Mouse (Mus musculus) heart, postnatal 0 days (tissue): ENCODE measurements at regions not wholly inside any gene's neighbourhood (a gene's known extent, or its start where the extent isn't known, plus 50 kb on each side); places are given as distances from the start of the nearest gene placed in this dataset.

Experiments used
- ATAC-seq: fragments of 200-750 bp; cut with Nextera tagmentation; 2 replicates; pipeline ENCODE4 v1.8.0; 2017; ENCODE audit warnings: low read depth, moderate number of reproducible peaks, moderate library complexity; ENCODE audit not compliant: insufficient read depth
- DNase-seq: peaks from one replicate; pipeline ENCODE4 v3.0.0-alpha.2; 2016; ENCODE audit warnings: low spot score
- H3K27ac ChIP-seq: fragments of 300-500 bp; sonication (generic); 2 replicates; pipeline ENCODE4 v1.5.1; 2014; ENCODE audit warnings: low read depth, mild to moderate bottlenecking
- H3K27me3 ChIP-seq: fragments of 300-500 bp; sonication (generic); 2 replicates; pipeline ENCODE4 v1.6.1; 2014; ENCODE audit warnings: low read length, mixed read lengths; ENCODE audit not compliant: control insufficient read depth, insufficient read depth
- H3K36me3 ChIP-seq: fragments of 300-500 bp; sonication (generic); replicated peaks from 2 replicates; pipeline ENCODE4 v1.6.1; 2014; ENCODE audit warnings: low read length, mixed read lengths; ENCODE audit not compliant: control insufficient read depth, insufficient read depth
- H3K4me1 ChIP-seq: fragments of 300-500 bp; sonication (generic); 2 replicates; pipeline ENCODE4 v1.6.1; 2014; ENCODE audit warnings: antibody characterized with exemption; ENCODE audit not compliant: control insufficient read depth, insufficient read depth
- H3K4me2 ChIP-seq: fragments of 300-500 bp; sonication (generic); 2 replicates; pipeline ENCODE4 v1.6.1; 2014; ENCODE audit warnings: low read depth, mild to moderate bottlenecking, low read length, moderate library complexity
- H3K4me3 ChIP-seq: fragments of 300-500 bp; sonication (generic); 2 replicates; pipeline ENCODE4 v1.5.1; 2014; ENCODE audit warnings: low read depth, low read length
- H3K9ac ChIP-seq: fragments of 300-500 bp; sonication (generic); replicated peaks from 2 replicates; pipeline ENCODE4 v1.6.1; 2014; ENCODE audit warnings: low read depth, low read length, mixed read lengths
- H3K9me3 ChIP-seq: fragments of 300-500 bp; sonication (generic); replicated peaks from 2 replicates; pipeline ENCODE4 v1.6.1; 2016; ENCODE audit warnings: low read length; ENCODE audit not compliant: control insufficient read depth
- CTCF ChIP-seq: IDR thresholded peaks from 2 replicates; pipeline ENCODE4 v1.5.1; 2016; ENCODE audit warnings: antibody characterized with exemption, control low read depth, low read depth
- EP300 ChIP-seq: IDR thresholded peaks from 2 replicates; pipeline ENCODE4 v1.6.1; 2016; ENCODE audit warnings: antibody characterized with exemption, low read depth
- WGBS: fragments of 180-500 bp; shearing (Covaris S2); extraction: QIAGEN DNeasy Blood & Tissue Kit; methylation state at CpG from one replicate; pipeline ENCODE4 v1.1.7; 2014; 5-methylcytosine and 5-hydroxymethylcytosine counted together

- no peak overlapping the region for H3K4me3 ChIP-seq
- H3K27me3 ChIP-seq: no peaks in the 10 kb centered on the region
- ATAC-seq (no peak), DNase-seq (no peak)
- H3K9me3 ChIP-seq: no peaks in the 10 kb centered on the region
- H3K27ac ChIP-seq: no peak overlapping the region
- 67% methylated on average over 4 of the region's 4 CpGs for WGBS
- no peak overlapping the region for H3K4me2 ChIP-seq
- no peaks in the 10 kb centered on the region for H3K4me1 ChIP-seq
- H3K9ac ChIP-seq: no peak overlapping the region
- no peaks in the 10 kb centered on the region for H3K36me3 ChIP-seq
- TF ChIP-seq CTCF (no peak), EP300 (no peak)
These were observed 84.7 kb downstream of the Trim52 start for GRCm38 (mm10) chr14:106190721-106191120.

- H3K27ac ChIP-seq: no peak overlapping the region
- ATAC-seq (no peak), DNase-seq (no peak)
- no peaks in the 10 kb centered on the region for H3K4me1 ChIP-seq
- no peaks in the 10 kb centered on the region for H3K27me3 ChIP-seq
- H3K4me3 ChIP-seq: no peak overlapping the region
- no peaks in the 10 kb centered on the region for H3K36me3 ChIP-seq
- H3K9ac ChIP-seq: no peak overlapping the region
- no peak overlapping the region for H3K4me2 ChIP-seq
- no peak for TF ChIP-seq EP300
- TF ChIP-seq CTCF: no peak
- no peaks in the 10 kb centered on the region for H3K9me3 ChIP-seq
- WGBS: 63% methylated on average over 2 of the region's 2 CpGs
These were observed 87.6 kb downstream of the Trim52 start for GRCm38 (mm10) chr14:106193583-106193982.

- Histone ChIP-seq H3K27ac (no peak overlapping the region), H3K36me3 (no peaks in the 10 kb centered on the region), H3K9me3 (no peaks in the 10 kb centered on the region), H3K4me1 (no peaks in the 10 kb centered on the region), H3K27me3 (no peaks in the 10 kb centered on the region), H3K4me2 (no peak overlapping the region), H3K4me3 (no peak overlapping the region), H3K9ac (no peak overlapping the region)
- no peak for ATAC-seq
- TF ChIP-seq CTCF: no peak
- TF ChIP-seq EP300: no peak
- no peak for DNase-seq
- WGBS: 77% methylated on average over 1 of the region's 1 CpGs
These were observed 88.1 kb downstream of the Trim52 start for GRCm38 (mm10) chr14:106194104-106194503.

- H3K4me1 ChIP-seq: no peaks in the 10 kb centered on the region
- DNase-seq (no peak), ATAC-seq (no peak)
- no peaks in the 10 kb centered on the region for H3K9me3 ChIP-seq
- no peak for TF ChIP-seq EP300
- no peak for TF ChIP-seq CTCF
- no peak overlapping the region for H3K4me3 ChIP-seq
- H3K9ac ChIP-seq: no peak overlapping the region
- H3K27ac ChIP-seq: no peak overlapping the region
- WGBS: 67% methylated on average over 1 of the region's 1 CpGs
- no peaks in the 10 kb centered on the region for H3K36me3 ChIP-seq
- H3K27me3 ChIP-seq: no peaks in the 10 kb centered on the region
- no peak overlapping the region for H3K4me2 ChIP-seq
These were observed 91.8 kb downstream of the Trim52 start for GRCm38 (mm10) chr14:106197826-106198225.

GRCm38 (mm10) chr14:106199109-106199508 is 93.1 kb downstream of the Trim52 start:
- no peak for TF ChIP-seq CTCF
- TF ChIP-seq EP300: no peak
- Histone ChIP-seq H3K27ac (no peak overlapping the region), H3K4me1 (no peaks in the 10 kb centered on the region), H3K9me3 (no peaks in the 10 kb centered on the region), H3K27me3 (no peaks in the 10 kb centered on the region), H3K4me2 (no peak overlapping the region), H3K36me3 (no peaks in the 10 kb centered on the region), H3K4me3 (no peak overlapping the region), H3K9ac (no peak overlapping the region)
- 47% methylated on average over 2 of the region's 2 CpGs for WGBS
- DNase-seq (no peak), ATAC-seq (no peak)

GRCm38 (mm10) chr14:106199536-106200319 is 93.7 kb downstream of the Trim52 start:
- Histone ChIP-seq H3K27me3 (no peaks in the 10 kb centered on the region), H3K9me3 (no peaks in the 10 kb centered on the region), H3K4me1 (no peaks in the 10 kb centered on the region), H3K27ac (no peak overlapping the region), H3K9ac (no peak overlapping the region), H3K4me2 (no peak overlapping the region), H3K4me3 (no peak overlapping the region), H3K36me3 (no peaks in the 10 kb centered on the region)
- 26% methylated on average over 1 of the region's 1 CpGs for WGBS
- DNase-seq (peak; percentile 16), ATAC-seq (no peak)
- no peak for TF ChIP-seq EP300
- no peak for TF ChIP-seq CTCF
